Mouse (Mus musculus): ENCODE data around the gene Slc5a12. TPM values are rescaled to one million over a fixed set of nuclear protein-coding genes. Genes with fewer than 3 reads are reported as not detected.

Slc5a12 gene
- not detected in 2 replicates for polyA plus RNA-seq (2012; rRNA removed)

DNA sequence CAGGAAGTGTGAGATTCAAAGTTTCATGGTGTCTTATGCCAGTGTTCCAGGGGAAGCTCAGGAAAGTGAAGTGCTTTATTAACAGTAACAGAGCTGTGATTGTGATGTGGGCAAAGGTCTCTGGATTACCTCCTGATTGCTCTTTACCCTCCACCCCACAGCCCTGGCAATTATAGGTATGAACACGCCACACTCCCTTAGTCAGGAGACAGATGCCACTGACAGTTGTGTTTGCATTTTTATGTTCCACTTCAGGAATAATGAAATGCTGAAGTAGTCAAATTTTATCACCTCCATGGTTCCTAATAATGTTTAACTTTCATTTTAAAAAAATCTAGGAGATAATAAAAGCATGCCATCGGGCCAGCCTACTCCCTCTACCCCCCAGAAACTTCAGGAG lies at the start of gene Slc5a12:
TSS of gene Slc5a12 (plus strand) at position 367 of the 400 bp plus-strand sequence.
- Histone ChIP-seq H3K36me3 (ENCODE audit: control insufficient read depth, insufficient read depth, low read length) (no peaks in the 10 kb centered on the region), H3K27me3 (ENCODE audit: control insufficient read depth, insufficient read depth, low read length) (no peaks in the 10 kb centered on the region), H3K4me3 (ENCODE audit: extremely low read depth, insufficient read depth, insufficient read length) (no peak within 1 kb of the TSS), H3K27ac (ENCODE audit: insufficient read depth, low read length) (no peak within 1 kb of the TSS), H3K4me1 (ENCODE audit: control insufficient read depth, insufficient read depth, insufficient read length) (no peaks in the 10 kb centered on the region)
- TF ChIP-seq CTCF (IDR thresholded peaks at IDR 0.05; ENCODE audit: extremely low read depth, insufficient read depth, insufficient read length, insufficient replicate concordance), result no peak
- TF ChIP-seq POLR2A (IDR thresholded peaks at IDR 0.05; ENCODE audit: low read depth, low read length), result no peak
- WGBS, result 70% methylated on average over 2 of the region's 2 CpGs
- no peak for DNase-seq (ENCODE audit: low read depth in 1 of 2, low spot score in 2 of 2)

DNA sequence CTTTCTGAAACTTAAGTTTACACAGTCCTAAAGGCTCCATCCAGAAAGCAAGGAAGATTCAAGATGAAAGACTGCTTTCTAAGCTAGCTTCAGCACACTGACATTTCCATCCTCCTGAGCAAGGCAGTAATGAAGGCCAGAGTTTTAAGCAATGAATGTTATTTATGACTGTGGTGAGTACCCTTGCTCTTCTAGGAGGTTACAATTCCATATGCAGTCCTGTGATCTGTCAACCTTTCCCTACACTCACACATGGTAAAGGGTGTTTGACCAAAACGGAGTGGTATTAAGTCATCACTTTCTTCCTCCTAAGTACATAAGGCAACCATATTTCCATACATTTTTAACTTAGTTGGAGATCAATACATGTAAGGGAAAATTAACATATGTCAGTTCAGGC lies 41.0 kb upstream of the Slc5a12 start:
- H3K4me3 ChIP-seq (ENCODE audit: extremely low read depth, insufficient read depth, insufficient read length), result no peak overlapping the region
- TF ChIP-seq POLR2A (IDR thresholded peaks at IDR 0.05; ENCODE audit: low read depth, low read length), result no peak
- TF ChIP-seq CTCF (IDR thresholded peaks at IDR 0.05; ENCODE audit: extremely low read depth, insufficient read depth, insufficient read length, insufficient replicate concordance), result no peak
- WGBS, result 77% methylated on average over 1 of the region's 1 CpGs
- H3K36me3 ChIP-seq (ENCODE audit: control insufficient read depth, insufficient read depth, low read length), result no peaks in the 10 kb centered on the region
- DNase-seq (ENCODE audit: low read depth in 1 of 2, low spot score in 2 of 2), result no peak
- H3K27ac ChIP-seq (ENCODE audit: insufficient read depth, low read length), result no peak overlapping the region
- H3K27me3 ChIP-seq (ENCODE audit: control insufficient read depth, insufficient read depth, low read length), result no peaks in the 10 kb centered on the region
- no peaks in the 10 kb centered on the region for H3K4me1 ChIP-seq (ENCODE audit: control insufficient read depth, insufficient read depth, insufficient read length)

DNA sequence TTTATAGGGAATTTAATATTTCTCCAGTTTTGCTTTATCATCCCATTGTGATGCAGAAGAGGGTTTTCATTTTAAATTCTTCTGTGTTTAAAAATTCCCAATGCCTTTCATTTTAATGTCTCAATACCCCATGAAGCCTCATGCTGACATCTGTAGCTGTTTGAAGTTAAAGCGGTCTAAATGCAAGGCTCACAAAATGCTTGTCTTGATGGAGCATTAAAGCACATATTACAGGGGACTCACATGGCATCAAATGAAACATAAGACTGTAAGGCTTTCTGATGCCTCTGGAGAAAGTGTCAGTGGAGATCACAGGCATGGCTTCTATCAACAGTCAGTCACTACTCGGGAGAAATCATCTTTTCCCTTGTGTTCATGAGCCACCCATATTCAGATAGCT lies 34.5 kb upstream of the Slc5a12 start:
- Histone ChIP-seq H3K4me1 (ENCODE audit: control insufficient read depth, insufficient read depth, insufficient read length) (no peaks in the 10 kb centered on the region), H3K27me3 (ENCODE audit: control insufficient read depth, insufficient read depth, low read length) (no peaks in the 10 kb centered on the region), H3K36me3 (ENCODE audit: control insufficient read depth, insufficient read depth, low read length) (no peaks in the 10 kb centered on the region), H3K4me3 (ENCODE audit: extremely low read depth, insufficient read depth, insufficient read length) (no peak overlapping the region), H3K27ac (ENCODE audit: insufficient read depth, low read length) (no peak overlapping the region)
- TF ChIP-seq POLR2A (IDR thresholded peaks at IDR 0.05; ENCODE audit: low read depth, low read length) (no peak), CTCF (IDR thresholded peaks at IDR 0.05; ENCODE audit: extremely low read depth, insufficient read depth, insufficient read length, insufficient replicate concordance) (no peak)
- no peak for DNase-seq (ENCODE audit: low read depth in 1 of 2, low spot score in 2 of 2)
- WGBS, result 83% methylated on average over 2 of the region's 2 CpGs

DNA sequence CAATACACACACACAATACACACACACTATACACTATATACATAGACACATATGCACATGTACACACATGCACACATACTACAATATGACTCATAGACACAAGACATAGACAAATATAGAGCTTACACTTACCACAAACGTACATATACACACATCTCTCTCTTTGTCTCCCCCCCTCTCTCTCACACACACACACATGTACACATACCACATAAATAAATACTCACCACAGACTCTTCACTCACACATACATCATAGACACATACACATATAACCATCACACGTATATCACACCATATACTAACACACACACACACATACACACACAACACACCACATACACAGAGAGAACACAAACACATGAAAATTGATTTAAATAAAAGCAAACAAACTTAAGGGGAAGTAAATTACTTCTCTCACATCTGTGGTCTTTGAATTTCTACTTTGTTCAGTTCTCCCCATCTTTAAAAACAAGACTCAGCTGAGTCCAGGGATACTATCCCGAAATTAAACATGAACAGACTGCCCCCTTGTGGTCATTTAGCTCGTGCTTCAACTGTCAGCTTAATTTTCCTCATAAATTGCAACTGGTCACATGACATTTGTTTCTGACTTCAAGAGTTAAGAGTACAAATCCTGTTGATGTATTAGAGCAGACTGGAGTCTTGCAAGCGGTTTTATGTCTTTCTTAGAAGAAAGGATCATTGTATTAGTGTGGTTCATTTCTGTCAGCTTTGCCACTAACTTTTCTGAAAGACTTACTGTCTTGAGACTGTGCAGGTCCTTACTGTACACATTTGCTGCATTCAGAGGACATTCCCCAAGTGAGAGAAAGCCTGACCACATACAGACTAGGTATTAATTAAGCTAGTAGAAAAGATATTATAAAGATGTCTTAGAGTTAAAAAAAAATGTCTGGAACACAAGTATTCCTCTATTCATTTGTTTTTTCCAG lies 32.1 kb upstream of the Slc5a12 start:
- DNase-seq (ENCODE audit: low read depth in 1 of 2, low spot score in 2 of 2), result no peak

DNA sequence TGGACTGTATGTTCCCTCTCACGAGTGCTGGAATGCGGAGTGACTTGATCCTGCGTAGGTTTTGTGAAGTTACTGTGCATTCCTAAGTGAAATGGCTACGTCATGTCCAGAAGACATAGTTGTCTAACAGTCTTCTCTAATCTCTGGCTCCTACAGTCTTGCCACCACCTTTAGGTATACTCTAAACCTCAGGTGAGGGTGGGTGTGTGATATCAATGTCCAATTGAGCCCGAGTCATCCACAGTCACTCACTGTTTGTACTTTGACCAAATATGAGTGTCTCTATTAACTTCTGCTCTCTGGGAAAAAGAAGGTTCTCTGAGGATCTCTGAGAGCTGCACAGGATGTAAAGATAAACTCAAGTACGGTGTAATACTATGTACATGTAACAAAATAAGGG lies 10.4 kb upstream of the Slc5a12 start:
- no peaks in the 10 kb centered on the region for H3K36me3 ChIP-seq (ENCODE audit: control insufficient read depth, insufficient read depth, low read length)
- no peaks in the 10 kb centered on the region for H3K27me3 ChIP-seq (ENCODE audit: control insufficient read depth, insufficient read depth, low read length)
- TF ChIP-seq POLR2A (IDR thresholded peaks at IDR 0.05; ENCODE audit: low read depth, low read length) (no peak), CTCF (IDR thresholded peaks at IDR 0.05; ENCODE audit: extremely low read depth, insufficient read depth, insufficient read length, insufficient replicate concordance) (no peak)
- no peak overlapping the region for H3K4me3 ChIP-seq (ENCODE audit: extremely low read depth, insufficient read depth, insufficient read length)
- no peak overlapping the region for H3K27ac ChIP-seq (ENCODE audit: insufficient read depth, low read length)
- no peak for DNase-seq (ENCODE audit: low read depth in 1 of 2, low spot score in 2 of 2)
- H3K4me1 ChIP-seq (ENCODE audit: control insufficient read depth, insufficient read depth, insufficient read length), result no peaks in the 10 kb centered on the region
- 87% methylated on average over 6 of the region's 6 CpGs for WGBS

More for the DNA sequence above, 32.1 kb upstream of the Slc5a12 start:
- WGBS, result 31% methylated on average over 5 of the region's 5 CpGs
- no peak for TF ChIP-seq POLR2A (IDR thresholded peaks at IDR 0.05; ENCODE audit: low read depth, low read length)
- TF ChIP-seq CTCF (IDR thresholded peaks at IDR 0.05; ENCODE audit: extremely low read depth, insufficient read depth, insufficient read length, insufficient replicate concordance), result no peak
- Histone ChIP-seq H3K27ac (ENCODE audit: insufficient read depth, low read length) (no peak overlapping the region), H3K4me1 (ENCODE audit: control insufficient read depth, insufficient read depth, insufficient read length) (no peaks in the 10 kb centered on the region), H3K27me3 (ENCODE audit: control insufficient read depth, insufficient read depth, low read length) (no peaks in the 10 kb centered on the region), H3K36me3 (ENCODE audit: control insufficient read depth, insufficient read depth, low read length) (no peaks in the 10 kb centered on the region), H3K4me3 (ENCODE audit: extremely low read depth, insufficient read depth, insufficient read length) (no peak overlapping the region)

DNA sequence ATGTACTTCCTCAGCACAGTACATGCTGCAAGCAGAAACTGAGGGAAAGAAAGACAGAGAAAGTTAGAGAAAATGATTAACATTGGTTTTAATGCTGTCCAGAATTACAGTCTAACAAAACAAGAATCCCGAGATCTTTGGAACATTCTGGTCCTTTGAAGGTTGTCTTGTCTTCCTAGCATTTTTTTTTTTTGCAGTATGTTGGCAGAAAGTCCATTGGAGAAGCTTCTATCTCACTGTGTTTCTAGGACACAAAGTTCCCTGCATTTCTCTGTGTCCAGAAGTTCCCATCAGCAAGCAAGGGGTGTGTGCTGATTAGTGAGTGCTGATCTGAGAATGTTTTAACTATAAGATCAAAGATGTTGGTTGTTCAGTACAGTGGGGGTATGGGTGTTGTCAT lies 7.1 kb upstream of the Slc5a12 start:
- Histone ChIP-seq H3K27ac (ENCODE audit: insufficient read depth, low read length) (no peak overlapping the region), H3K36me3 (ENCODE audit: control insufficient read depth, insufficient read depth, low read length) (no peaks in the 10 kb centered on the region), H3K27me3 (ENCODE audit: control insufficient read depth, insufficient read depth, low read length) (no peaks in the 10 kb centered on the region), H3K4me3 (ENCODE audit: extremely low read depth, insufficient read depth, insufficient read length) (no peak overlapping the region), H3K4me1 (ENCODE audit: control insufficient read depth, insufficient read depth, insufficient read length) (no peaks in the 10 kb centered on the region)
- no peak for DNase-seq (ENCODE audit: low read depth in 1 of 2, low spot score in 2 of 2)
- TF ChIP-seq POLR2A (IDR thresholded peaks at IDR 0.05; ENCODE audit: low read depth, low read length) (no peak), CTCF (IDR thresholded peaks at IDR 0.05; ENCODE audit: extremely low read depth, insufficient read depth, insufficient read length, insufficient replicate concordance) (no peak)
- WGBS, result 82% methylated on average over 1 of the region's 1 CpGs

DNA sequence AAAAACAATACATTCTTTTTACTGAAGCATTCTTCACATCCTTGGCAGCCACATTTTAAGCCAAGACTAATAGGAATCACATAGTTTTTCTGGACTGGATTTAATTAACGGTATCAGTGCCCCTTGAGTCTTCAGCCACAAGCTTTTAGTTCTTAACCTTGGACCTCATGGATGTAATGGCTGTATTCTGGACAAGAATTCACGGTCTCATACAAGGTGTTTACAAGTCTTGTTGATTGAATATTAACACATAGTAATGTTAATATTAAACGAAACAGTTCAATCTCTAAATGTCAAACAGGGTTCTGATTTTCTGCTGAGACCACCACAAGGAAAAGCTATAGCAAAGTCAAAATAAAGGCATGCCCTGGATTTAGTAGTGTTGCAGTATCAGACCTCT lies 4.8 kb upstream of the Slc5a12 start:
- Histone ChIP-seq H3K36me3 (ENCODE audit: control insufficient read depth, insufficient read depth, low read length) (no peaks in the 10 kb centered on the region), H3K4me1 (ENCODE audit: control insufficient read depth, insufficient read depth, insufficient read length) (no peaks in the 10 kb centered on the region), H3K27ac (ENCODE audit: insufficient read depth, low read length) (no peak overlapping the region), H3K4me3 (ENCODE audit: extremely low read depth, insufficient read depth, insufficient read length) (no peak overlapping the region), H3K27me3 (ENCODE audit: control insufficient read depth, insufficient read depth, low read length) (no peaks in the 10 kb centered on the region)
- WGBS, result 80% methylated on average over 3 of the region's 3 CpGs
- no peak for DNase-seq (ENCODE audit: low read depth in 1 of 2, low spot score in 2 of 2)
- TF ChIP-seq POLR2A (IDR thresholded peaks at IDR 0.05; ENCODE audit: low read depth, low read length) (no peak), CTCF (IDR thresholded peaks at IDR 0.05; ENCODE audit: extremely low read depth, insufficient read depth, insufficient read length, insufficient replicate concordance) (no peak)

Data from spleen, adult 2 months (tissue).